Mouse (Mus musculus) frontal cortex, postnatal 36 days (tissue): ENCODE measurements at regions not wholly inside any gene's neighbourhood (a gene's known extent, or its start where the extent isn't known, plus 50 kb on each side); places are given as distances from the start of the nearest gene placed in this dataset.

Experiments
- DNase-seq, 2 experiments: peaks; one replicate each; pipeline ENCODE4 v3.0.0; 2022; ENCODE audit warnings: low spot score in 2 of 2

DNA sequence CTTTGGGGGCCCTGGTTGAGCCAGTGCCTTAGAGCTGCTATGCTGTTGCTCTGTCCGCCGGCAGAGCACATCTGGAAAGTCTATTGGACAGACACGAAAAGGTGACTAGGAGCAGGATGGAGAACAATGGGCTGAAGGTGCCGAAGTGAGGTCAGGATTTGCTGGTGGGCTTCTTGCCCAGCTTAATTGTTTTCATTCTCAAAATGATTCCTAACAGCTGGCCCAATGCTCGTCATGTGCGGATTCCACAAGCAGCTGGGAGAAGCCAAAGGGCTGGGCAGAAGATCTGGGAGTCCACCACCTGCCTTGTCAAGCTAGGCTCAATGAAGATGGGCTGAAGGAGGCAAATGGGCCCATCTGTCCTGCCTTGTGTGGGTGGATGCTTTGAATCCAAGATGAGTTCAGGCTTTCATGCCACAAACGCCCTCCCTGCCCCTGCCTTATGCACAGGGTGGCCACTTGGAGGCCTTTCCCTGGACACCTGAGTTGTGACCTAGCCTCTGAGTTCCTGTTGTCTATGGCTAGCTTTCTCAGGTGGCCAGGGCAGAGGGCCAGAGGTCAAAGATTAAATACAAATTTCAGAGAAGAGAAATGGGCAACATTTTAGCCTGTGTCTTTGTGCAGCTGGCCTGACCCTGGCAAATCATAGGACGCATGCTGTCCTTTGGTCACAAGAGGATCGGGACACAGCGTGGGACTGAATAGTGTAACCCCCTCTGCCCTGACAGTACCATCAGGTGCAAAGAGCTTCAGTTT lies 95.9 kb downstream of the Snx19 start:
- no peak for DNase-seq

GRCm38 (mm10) chr9:30521556-30522240 lies 94.8 kb downstream of the Snx19 start:
- no peak for DNase-seq

DNA sequence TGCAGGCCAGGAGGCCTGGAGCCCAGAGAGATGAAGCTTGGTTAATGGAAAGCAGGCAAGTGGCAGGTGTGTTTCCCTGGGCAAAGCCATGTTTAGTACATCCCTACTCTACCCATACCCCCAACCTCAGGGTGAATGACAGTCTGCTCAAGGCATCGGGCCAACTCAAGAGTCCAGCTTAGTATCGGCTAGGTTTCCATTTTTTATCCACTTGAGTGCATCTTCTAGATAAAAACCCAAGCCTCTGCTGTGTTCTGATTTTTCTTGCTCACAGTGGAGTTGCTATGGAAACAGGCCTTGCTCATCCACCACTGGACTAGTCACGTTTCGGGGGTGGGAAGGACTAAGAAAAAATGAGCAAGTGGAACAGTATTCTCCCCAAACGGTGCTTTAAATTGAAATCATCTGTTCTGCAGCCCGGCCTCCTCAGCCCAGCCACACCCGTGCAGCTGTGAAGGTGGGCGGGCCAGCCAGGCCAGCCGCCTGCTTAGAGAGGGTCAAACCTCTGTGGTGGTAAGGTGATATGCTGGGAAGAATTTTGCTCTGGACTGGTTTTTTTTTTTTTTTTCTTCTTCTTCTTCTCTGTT lies 94.0 kb downstream of the Snx19 start:
- DNase-seq = peak; percentile 55 to 74

- DNase-seq = no peak
These were observed 93.2 kb downstream of the Snx19 start for GRCm38 (mm10) chr9:30520116-30520515.

DNA sequence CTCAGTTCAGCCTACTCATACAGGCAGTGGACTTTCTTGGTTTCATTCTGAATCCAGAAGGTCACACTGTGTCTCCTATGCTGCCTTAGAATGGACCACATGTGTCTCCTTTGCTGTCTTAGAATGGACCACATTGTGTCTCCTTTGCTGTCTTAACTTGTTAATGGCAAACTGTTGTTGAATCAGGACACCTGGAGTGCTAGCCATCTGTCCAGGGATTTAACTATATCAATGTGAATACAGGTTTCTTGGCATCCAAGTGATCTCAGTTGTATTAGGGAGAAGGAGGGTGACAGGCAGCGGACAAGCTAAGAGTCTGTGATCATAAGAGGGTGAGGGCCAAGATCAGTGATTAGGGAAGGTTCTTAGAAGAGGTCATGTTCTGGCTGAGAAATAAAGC lies 92.3 kb downstream of the Snx19 start:
- DNase-seq = no peak
